Mouse (Mus musculus): ENCODE measurements around the gene Hoxa13. TPM values are rescaled to one million over a fixed set of nuclear protein-coding genes. Genes with fewer than 3 reads are reported as not detected.
A peak's percentile ranks its signal among the peaks of the same experiment; 100 is the strongest.

Gene Hoxa13
- total RNA-seq, 4 experiments from 2014 or later = not detected

DNA sequence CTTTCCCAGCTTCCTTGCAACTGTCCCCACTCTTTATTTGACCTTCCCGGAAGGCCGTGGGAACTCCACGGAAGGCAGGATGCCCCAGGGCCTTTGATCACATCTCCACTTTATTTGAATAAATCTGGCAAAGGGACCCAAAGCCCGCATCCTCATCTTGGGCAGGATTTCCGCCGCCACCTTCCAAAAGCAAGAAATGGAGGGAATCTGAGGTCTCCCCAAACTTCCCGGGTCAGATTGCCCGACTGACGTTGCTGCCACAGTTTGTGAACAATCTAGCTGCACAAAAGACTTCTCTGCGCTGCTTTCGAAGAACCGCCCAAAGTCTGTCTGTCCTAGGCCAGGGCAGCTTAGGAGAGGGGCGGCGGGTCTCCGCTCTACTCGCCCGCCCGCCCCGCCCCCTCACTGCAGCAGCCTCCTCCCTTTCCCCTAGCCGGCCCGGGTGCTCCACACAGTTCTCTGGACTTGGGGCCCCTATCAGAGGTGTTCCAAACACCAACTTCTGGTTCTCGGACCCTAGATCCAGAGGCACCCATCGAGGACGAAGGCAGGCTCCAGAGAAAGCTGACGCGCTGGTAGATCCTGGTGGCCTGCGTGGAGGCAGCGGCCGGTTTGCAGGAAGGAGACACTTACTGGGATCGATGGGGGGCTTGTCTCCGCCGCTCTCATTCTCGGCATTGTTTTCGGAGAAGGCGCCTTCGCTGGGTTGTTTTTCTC is 35.6 kb downstream of the Hoxa13 start:
- DNase-seq (ENCODE audit: low spot score in 2 of 2) = no peak

DNA sequence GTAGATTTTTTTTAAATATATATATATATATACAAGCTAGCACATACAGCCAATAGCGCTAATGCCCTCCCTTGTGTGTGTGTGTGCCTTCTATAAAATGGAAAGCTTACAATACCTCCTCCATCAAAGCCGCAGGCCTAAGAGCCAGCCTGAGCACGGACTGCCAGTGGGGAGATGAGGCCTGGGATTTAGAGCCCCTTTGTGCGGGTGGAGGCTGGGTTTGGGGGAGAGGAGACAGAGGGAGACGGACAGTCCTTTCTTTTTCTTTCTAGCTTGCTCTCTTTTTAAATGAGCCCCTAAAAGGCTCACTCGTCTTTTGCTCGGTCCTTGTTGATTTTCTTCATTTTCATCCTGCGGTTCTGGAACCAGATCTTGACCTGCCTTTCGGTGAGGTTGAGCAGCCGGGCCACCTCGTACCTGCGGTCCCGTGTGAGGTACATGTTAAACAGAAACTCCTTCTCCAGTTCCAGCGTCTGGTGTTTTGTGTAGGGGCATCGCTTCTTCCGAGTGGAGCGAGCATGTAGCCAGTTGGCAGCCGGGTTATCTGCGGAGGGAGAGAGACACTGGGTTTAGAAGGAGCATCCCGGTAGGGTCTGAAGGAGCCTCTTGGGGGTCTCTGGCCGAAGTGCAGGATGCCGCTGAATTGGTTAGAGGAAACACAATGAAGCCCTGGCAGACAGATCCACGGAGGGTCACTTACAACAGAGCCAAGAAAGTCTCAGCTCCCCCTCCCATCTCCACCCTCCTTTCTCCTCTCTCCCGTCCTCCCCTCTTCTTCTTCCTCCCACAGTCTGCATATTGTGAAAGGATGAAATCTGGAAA is 36.5 kb downstream of the Hoxa13 start:
- no peak for DNase-seq (ENCODE audit: low spot score in 2 of 2)

- DNase-seq (ENCODE audit: low spot score in 2 of 2) = no peak
Measured at GRCm38 (mm10) chr6:52222729-52223128, 38.0 kb downstream of the Hoxa13 start.

GRCm38 (mm10) chr6:52221993-52222685 is 38.5 kb downstream of the Hoxa13 start:
- DNase-seq (ENCODE audit: low spot score in 2 of 2) = no peak

- peak; percentile 64 to 87 for DNase-seq (ENCODE audit: low spot score in 2 of 2)
Measured at GRCm38 (mm10) chr6:52221337-52221992, 39.2 kb downstream of the Hoxa13 start, which contains the start of gene Hoxa7. Gene Hoxa7 (minus strand): TSS chr6:52221854.

DNA sequence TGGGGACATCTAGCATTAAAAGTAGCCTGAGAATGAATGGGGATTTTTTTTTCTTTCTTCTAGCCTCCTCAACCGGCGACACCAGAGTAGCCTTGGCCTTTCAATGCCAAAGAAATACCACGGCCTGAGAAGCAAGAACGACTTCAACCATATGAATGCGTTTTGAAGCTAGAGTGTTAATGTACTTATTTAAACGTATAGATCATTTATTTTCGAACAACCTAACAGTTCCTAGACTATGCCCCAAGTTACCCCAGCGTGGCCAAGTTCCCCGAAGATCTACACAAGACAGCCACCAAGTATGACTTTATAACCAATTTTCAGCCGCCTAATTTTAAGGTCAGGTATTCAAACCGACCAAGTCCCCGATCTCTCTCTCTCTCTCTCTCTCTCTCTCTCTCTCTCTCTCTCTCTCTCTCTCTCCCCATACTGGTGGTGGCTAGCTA is 39.8 kb downstream of the Hoxa13 start:
- no peak for DNase-seq (ENCODE audit: low spot score in 2 of 2)

- no peak for DNase-seq (ENCODE audit: low spot score in 2 of 2)
Measured at GRCm38 (mm10) chr6:52220003-52220864, 40.4 kb downstream of the Hoxa13 start.

DNA sequence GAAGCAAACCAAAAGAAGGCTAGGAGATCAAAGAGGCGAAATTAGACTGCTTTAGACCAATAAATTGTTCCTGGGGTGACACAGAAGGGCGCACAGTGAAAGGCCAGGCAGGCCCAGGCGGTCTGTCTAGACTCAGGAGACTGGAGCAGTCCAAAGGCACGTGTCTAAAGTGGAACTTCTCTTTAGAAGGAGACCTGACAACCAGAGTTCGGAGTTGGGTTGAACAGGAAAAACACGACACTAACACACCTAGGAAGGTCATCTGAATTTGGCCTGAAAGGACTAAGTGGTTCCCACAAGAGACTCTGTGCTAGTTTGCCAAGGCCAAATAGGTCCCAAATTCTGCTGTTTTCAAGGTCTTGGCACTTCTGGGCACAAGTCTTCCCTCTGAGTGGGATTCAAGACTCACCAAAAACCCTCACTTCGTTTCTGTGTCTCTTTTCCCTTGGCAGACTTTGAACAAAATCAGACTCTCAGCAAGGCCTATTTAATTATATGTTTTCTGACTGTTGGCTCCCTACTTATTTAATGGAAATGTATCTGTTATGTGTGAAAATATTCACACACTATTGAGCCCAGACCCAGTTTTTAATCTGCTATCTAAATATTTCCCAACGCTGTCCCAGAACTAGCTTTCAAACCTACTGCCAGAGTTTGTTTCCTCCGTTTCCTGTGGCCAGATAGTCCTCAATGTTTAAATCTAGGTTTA is 41.3 kb downstream of the Hoxa13 start:
- no peak for DNase-seq (ENCODE audit: low spot score in 2 of 2)

- DNase-seq (ENCODE audit: low spot score in 2 of 2) = no peak
Measured at GRCm38 (mm10) chr6:52218643-52219215, 42.0 kb downstream of the Hoxa13 start.

DNA sequence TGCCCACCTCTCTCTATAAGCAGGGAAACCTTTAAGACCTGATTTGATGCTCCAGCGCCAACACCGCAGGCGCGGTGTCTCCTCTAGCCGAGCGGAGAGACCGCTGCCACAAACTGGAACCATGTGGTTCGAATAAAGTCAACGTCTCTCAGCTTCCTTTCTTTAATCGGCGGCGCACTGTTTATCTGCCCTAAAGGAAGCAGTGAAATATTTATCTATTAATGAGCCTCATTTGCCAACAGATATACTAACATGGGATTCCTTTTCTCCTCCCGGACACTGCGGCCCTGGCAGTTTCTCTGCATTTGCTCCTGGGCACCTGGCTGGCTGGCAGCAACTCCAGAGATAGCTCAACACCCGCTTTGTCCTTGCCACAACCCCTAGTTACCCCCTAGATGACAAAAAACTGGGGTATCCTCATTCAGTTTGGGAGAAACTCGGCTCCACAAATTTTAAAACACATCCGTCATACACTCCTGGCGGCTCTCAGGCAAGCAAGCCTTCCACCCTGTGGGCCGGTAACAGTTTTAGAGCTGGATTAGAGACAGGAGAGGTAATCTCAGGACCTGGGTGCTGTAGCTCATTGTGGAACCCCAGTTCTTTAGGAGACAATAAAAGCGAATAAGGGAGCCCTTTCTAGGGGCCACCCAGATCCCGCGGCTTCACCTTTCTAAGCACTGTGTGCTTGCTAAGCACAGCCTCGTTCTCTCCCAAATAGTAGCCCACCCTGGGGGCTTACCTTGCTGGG is 42.6 kb downstream of the Hoxa13 start:
- DNase-seq (ENCODE audit: low spot score in 2 of 2) = no peak

DNA sequence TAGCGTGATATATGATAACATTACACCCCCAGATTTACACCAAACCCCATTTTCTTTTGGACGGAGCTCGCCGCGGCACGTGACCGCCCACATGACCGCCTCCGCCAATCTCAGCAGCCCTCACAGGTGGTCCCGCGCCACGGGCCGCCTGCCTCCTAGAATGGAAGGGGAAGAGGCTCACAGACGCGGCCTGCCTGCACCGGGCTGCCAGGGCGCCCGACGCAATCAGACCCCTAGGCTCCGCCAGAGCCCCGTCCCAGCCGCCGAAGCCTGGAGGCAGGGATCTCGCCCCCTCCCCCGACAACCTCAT is 43.3 kb downstream of the Hoxa13 start:
- DNase-seq (ENCODE audit: low spot score in 2 of 2) = no peak

- DNase-seq (ENCODE audit: low spot score in 2 of 2) = no peak
Measured at GRCm38 (mm10) chr6:52216691-52217458, 43.8 kb downstream of the Hoxa13 start.

DNA sequence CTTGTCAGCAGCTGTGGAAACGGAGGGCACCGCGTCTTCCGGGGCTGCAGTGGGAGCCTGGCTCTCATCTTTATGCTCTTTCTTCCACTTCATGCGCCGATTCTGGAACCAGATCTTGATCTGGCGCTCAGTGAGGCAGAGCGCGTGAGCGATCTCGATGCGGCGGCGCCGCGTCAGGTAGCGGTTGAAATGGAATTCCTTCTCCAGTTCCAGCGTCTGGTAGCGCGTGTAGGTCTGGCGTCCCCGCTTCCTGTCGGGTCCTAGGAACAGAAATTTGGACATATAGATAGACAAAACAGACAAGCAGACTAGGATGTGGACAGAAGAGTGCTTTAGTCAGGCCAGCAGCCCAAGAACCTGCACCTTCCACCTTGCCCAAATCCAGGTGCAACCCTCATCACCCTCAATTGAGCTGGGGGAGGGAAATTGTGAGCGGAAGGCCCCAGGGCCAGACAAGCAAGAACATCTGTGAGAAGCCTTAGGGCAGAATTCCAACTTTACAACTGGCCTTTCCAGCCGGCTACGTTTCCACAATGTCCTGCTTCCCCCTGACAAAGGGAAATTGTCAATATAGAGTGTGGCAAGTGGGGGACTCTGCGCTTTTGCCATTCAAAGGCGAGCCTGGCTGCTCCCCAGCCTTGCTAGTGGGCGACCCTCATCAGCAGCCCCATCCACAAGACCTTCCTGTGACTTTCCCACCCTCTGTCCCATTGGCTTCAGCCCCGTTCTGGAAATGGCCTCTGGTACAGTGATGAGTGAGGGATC is 44.7 kb downstream of the Hoxa13 start:
- no peak for DNase-seq (ENCODE audit: low spot score in 2 of 2)

DNA sequence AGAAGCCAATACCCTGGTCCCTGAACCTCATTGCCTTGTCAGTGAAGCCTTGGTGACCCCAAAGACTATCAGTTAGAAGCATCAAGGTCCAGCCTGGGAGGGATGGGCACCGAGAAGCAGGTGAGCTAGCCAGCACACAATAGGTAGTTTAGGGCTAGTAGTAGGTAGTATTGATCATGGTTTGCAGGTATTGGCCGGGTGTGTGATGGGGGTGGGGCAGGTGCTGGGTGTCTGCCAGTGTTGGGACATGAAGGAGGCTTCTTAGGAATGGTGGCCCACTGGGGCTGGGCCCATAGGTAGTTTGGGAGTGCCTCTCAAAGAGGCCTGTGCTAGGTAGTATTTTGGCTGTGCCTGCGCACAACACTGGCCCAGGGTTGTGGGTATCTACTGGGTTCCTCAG is 45.6 kb downstream of the Hoxa13 start:
- no peak for DNase-seq (ENCODE audit: low spot score in 2 of 2)

DNA sequence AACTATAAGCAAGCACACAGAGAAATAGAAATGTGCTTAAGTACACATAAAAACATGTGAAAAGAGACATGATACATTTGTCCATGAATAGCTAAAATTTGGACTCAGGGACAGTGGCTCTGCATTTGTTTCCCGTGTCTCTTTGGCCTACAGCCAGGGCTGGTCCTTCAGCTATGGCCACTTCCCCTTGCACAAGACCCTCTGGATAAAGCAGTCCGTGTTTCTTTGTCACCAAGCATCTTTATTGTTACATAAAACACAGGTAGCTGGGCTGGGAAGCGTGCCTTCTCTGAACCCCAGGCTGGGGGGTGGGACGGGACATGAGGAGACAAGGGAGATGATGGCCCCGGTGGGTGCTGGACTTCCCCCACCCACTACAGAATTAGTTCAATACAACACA is 46.4 kb downstream of the Hoxa13 start:
- no peak for DNase-seq (ENCODE audit: low spot score in 2 of 2)

DNA sequence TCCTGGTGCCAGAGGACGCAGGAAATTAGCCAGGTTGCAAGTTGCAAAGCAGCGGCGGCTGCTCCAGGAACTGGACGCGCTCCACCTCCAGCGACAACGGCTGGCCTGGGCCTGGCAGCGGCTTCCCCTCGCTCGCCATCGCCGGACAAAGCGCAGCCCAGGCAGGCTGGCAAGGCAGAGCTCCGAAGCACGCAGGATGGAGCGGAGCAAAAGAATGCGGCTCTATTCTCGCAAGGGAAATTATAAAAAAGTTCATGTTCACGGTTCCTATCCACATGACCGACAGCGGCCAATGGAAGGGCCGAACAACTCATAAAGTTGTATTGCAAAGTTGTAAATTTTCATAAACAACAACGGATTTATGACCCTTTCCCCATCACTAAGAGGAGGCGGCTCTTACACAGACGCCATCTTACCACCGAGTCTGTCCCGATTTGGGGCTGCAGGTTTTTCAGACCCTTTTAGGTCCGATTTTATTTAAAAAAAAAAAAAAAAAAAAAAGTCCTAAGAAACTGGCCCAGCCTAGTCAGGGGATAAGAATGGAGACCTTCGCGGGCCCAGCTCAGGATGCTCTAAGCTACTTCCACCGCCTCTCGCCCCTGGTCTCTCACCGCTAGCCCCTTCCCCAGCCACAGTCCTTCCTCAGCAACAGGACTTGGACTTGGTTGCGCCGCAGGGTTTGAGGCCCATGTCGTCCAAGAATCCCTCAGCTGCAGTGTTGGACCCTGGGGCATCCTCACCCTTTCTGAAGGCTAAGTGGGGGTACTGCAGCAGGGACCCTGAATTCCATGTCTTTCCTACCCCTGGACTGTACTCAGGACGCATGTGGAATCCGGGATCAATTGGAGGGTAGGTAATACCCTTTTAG is 47.3 kb downstream of the Hoxa13 start, which contains the start of the genes Hoxa3 and Gm28308:
Gene Hoxa3, minus strand, starts transcription at position 218 of the 868 bp plus-strand sequence.
Gene Gm28308, minus strand, starts transcription at position 221 of the 868 bp plus-strand sequence.
- no peak for DNase-seq (ENCODE audit: low spot score in 2 of 2)
